Mouse (Mus musculus): ENCODE data around the gene Ankrd55.

The Ankrd55 gene

GRCm38 (mm10) chr13:112288225-112289178, at the start of gene Ankrd55:
Ankrd55 (plus strand) TSS chr13:112288451.
- no peak for DNase-seq (ENCODE audit: low spot score)

- no peak for DNase-seq (ENCODE audit: low spot score)
These were observed 49.0 kb upstream of the Ankrd55 start for GRCm38 (mm10) chr13:112239239-112239638.

- no peak for DNase-seq (ENCODE audit: low spot score)
These were observed 46.8 kb upstream of the Ankrd55 start for GRCm38 (mm10) chr13:112241431-112241830.

- no peak for DNase-seq (ENCODE audit: low spot score)
These were observed 43.1 kb upstream of the Ankrd55 start for GRCm38 (mm10) chr13:112245131-112245530.

DNA sequence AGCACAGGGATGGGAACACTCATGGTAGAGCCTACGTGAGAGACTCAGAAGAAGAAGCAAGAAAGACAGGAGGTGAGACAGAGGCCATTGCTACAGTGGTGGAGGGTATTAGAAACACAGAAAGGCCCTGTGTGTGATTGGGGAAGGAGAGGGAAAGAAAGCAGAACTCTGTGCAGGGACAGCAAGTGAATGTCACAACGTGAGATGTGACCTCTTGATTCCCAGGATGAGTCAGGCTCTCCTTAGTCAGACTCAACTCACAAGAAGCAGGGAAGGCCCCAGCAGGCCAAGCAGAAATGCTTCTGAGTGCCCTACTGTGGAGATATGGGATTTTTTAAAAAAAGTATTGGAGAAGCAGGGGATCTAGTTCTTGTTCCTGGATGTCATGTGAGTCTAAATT, 36.8 kb upstream of the Ankrd55 start:
- DNase-seq (ENCODE audit: low spot score): no peak

DNA sequence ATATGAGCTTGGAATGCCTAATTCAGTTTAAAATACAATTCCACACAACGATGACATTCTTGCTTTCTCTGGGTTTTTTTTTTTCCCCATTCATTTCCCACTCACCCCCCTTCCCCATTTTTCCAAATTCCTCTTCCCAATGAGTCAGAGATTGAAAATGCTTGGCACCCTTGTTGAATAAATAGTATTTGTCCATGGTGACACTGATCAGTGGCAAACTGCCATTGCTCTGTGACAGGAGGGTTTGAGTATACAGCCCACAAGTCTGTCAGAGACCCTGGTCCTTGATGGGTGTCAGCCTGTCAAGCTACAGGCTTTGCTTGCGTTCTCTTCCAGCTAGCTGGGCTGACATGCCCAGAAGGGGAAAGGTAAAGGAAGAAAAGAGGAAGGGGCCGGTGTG, 36.2 kb upstream of the Ankrd55 start:
- DNase-seq (ENCODE audit: low spot score): no peak

DNA sequence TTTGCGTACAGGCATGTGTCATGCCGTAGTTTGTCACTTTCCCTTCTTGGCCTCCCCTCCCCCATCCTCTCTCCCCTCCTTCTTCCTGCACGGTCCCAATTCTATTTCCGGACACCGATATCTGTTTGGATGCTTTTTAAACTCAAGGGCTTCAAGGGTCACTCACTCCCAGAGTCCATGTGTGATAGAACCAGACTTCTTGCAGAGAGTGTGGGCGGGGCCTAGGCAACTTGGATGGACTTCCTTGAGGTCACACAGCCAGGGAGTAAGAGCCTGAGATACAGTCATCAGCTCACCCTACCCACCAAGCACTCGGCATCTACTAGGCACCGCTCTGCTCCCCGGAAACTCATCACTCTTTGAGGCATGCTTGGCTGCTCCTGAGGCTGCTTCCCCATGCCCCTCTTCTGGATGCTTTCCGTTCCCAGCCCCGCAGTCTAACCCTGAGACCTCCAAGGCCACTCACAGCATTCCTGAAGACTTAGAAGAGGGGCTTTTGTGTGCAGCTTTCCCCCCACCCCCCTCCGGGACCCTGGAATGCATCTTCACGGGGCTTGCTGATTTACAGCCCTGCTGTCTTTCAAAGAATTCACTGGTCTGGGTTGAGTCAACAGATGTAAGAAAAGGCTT, 35.1 kb upstream of the Ankrd55 start:
- no peak for DNase-seq (ENCODE audit: low spot score)

DNA sequence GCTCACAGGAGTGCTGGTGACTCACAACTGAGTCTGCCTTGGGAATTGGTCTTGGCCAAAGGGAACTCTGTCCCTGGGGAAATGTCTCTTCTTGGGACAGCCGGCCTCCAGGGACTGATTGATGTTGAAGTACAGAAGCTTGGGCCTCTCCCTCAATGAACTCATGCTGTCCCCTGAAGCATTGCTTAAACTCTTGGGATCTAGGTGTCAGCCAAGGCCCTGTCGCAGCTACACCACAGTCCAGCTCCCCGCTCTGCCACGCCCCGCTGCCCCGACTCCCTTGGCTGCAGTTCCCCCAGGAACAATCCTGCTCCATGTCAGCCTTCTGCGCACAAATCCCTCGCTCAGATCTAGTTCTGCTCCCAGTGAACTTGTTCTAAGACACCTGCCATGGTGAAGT, 34.1 kb upstream of the Ankrd55 start:
- no peak for DNase-seq (ENCODE audit: low spot score)

GRCm38 (mm10) chr13:112255862-112256261, 32.4 kb upstream of the Ankrd55 start:
- DNase-seq (ENCODE audit: low spot score): no peak

DNA sequence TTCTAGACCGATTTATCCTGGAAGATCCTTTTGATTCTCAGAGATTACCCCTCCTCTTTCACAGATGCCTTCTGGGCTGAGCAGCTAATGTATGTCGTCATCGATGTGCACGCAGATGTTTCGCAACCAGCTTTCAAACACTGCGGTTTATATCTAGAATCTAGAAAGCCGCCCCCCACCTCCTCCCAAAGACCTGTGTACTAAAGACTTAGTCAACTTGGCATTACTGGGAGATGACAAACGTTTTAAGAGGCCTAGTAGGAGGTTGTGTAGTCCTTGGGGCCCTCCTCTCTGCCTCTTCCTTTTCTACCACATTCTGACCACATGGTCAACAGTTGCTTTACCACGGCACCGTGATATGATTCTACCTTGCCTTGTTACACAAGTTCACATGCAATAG, 29.8 kb upstream of the Ankrd55 start:
- DNase-seq (ENCODE audit: low spot score): no peak

DNA sequence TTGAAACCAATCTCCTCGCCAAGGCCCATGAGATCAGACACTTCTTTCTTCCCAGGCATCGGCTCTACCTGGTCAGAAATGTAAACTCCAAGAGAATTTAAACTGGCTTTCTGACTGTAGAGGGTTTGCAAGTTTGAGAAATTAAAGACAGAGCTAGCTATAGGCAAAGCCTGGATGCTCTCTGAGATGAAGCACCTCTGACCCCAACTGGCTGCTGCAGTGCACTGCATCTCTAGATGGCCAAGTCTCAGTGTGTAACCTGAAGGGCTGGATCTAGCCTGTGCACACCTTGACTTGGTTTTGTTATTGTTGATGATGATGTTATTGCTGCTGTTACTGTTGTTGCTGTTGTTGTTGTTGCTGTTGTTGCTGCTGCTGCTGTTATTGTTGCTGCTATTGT, 28.9 kb upstream of the Ankrd55 start:
- peak; percentile 28 for DNase-seq (ENCODE audit: low spot score)

- DNase-seq (ENCODE audit: low spot score): no peak
These were observed 23.6 kb upstream of the Ankrd55 start for GRCm38 (mm10) chr13:112264666-112265065.

GRCm38 (mm10) chr13:112271901-112272537, 16.2 kb upstream of the Ankrd55 start:
- peak; percentile 16 for DNase-seq (ENCODE audit: low spot score)

DNA sequence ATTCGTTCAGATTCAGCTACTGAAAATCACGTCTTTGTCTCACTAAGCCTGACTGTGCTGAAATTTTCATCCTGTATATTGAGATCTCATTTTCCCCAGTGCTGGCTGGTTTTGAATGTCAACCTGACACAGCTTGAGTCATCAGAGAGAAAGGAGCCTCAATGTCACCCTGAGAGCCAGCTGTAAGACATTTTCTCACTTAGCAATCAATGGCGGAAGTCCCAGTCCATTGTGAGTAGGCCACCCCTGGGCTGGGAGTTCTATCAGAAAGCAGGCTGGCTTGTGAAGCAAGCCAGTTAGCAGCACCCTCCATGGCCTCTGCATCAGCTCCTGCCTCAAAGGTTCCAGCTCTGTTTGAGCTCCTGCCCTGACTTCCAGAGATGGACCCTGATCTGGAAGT, 13.6 kb upstream of the Ankrd55 start:
- DNase-seq (ENCODE audit: low spot score): no peak

GRCm38 (mm10) chr13:112275951-112276350, 12.3 kb upstream of the Ankrd55 start:
- no peak for DNase-seq (ENCODE audit: low spot score)

GRCm38 (mm10) chr13:112277544-112277943, 10.7 kb upstream of the Ankrd55 start:
- no peak for DNase-seq (ENCODE audit: low spot score)

GRCm38 (mm10) chr13:112278251-112278650, 10.0 kb upstream of the Ankrd55 start:
- DNase-seq (ENCODE audit: low spot score): no peak

- DNase-seq (ENCODE audit: low spot score): no peak
These were observed 1.1 kb upstream of the Ankrd55 start for GRCm38 (mm10) chr13:112287135-112287534.

- DNase-seq (ENCODE audit: low spot score): no peak
These were observed 553 bp upstream of the Ankrd55 start for GRCm38 (mm10) chr13:112287571-112288224.

- no peak for DNase-seq (ENCODE audit: low spot score)
These were observed 1.1 kb downstream of the Ankrd55 start for GRCm38 (mm10) chr13:112289338-112289737.

DNA sequence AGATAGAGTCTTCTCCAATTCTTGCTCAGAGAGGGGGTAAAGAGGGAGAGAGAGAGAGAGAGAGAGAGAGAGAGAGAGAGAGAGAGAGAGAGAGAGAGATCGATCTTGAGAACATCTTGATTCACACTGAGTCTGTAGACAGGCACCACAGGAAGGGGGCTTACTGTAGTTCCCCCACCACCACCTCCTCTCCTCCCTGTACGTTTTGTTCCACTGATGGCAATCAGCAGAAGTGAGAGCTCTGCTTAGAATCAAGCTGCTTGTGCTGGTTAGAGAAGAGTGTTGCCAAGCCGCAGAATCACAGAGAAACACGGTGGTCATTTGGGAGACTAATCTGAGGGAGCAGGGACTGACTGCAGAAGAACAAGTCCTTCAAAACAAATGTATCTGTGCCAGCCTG, 1.7 kb downstream of the Ankrd55 start:
- DNase-seq (ENCODE audit: low spot score): no peak

DNA sequence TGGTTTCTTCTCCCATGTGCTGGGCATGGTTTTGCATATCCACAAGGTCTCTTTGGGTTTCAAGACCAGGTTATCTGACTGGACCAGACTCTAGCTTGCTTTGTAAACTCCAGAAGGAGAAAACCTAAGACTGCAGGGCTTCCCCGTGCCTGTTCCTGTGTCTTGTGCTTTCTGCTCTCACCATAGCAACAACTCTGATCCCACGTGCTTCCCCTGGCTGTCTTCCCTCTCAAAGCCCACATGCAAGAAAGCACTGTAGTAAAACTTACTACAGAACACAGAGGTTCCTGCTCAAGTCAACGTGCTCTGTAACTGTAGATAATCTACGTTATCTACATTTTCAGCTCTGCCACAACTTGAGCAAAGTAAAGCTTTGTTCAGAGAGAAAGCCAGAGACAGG, 4.2 kb downstream of the Ankrd55 start:
- no peak for DNase-seq (ENCODE audit: low spot score)

Data from testis, postnatal 14 days (tissue).